Mouse (Mus musculus): Measurements from ENCODE around the gene Abcb8. TPM values are rescaled to one million over a fixed set of nuclear protein-coding genes. Genes with fewer than 3 reads are reported as not detected.

Abcb8 gene
- total RNA-seq, 1 experiment: 46.5 TPM

GRCm38 (mm10) chr5:24385887-24386550 is 7.4 kb upstream of the Abcb8 start:
- Histone ChIP-seq H3K27ac (ENCODE audit: insufficient read depth, low read depth, low read length, poor library complexity, severe bottlenecking) (no peak overlapping the region), H3K4me1 (ENCODE audit: control insufficient read depth in 2 of 2, insufficient read depth in 2 of 2, low read length in 2 of 2, poor library complexity in 1 of 2) (peaks cover 2 to 10% of the 10 kb centered on the region in 2 experiments; a peak in 1 of 4 replicates)
- no peak for DNase-seq (ENCODE audit: low read depth, low spot score)

GRCm38 (mm10) chr5:24387264-24388241 is 5.9 kb upstream of the Abcb8 start:
- H3K4me1 ChIP-seq (ENCODE audit: control insufficient read depth in 2 of 2, insufficient read depth in 2 of 2, low read length in 2 of 2, poor library complexity in 1 of 2): peaks cover 2 to 10% of the 10 kb centered on the region in 2 experiments; a peak in 1 of 4 replicates
- H3K27ac ChIP-seq (ENCODE audit: insufficient read depth, low read depth, low read length, poor library complexity, severe bottlenecking): no peak overlapping the region
- in situ Hi-C loops (cut with MboI; ENCODE audit: low sequenced_read_pairs in 2 of 2, unreplicated experiment in 2 of 2): no loop called here
- H3K9ac ChIP-seq (ENCODE audit: insufficient read depth, low read depth, low read length, poor library complexity, severe bottlenecking): peak overlapping the region; percentile 60
- peak overlapping the region; percentile 57 to 66 for H3K4me3 ChIP-seq (ENCODE audit: insufficient read depth in 1 of 2, low read depth in 1 of 2, low read length in 2 of 2, poor library complexity in 1 of 2, severe bottlenecking in 1 of 2)
- DNase-seq (ENCODE audit: low read depth, low spot score): no peak
- no peaks in the 10 kb centered on the region for H3K9me3 ChIP-seq (ENCODE audit: control insufficient read depth, insufficient read depth, low read depth, low read length)
- no peaks in the 10 kb centered on the region for H3K36me3 ChIP-seq (ENCODE audit: control insufficient read depth, insufficient read depth, low read length, poor library complexity, severe bottlenecking)
- TF ChIP-seq HCFC1 (IDR thresholded peaks at IDR 0.05; ENCODE audit: borderline replicate concordance, insufficient read depth, low read length) (peak; percentile 23; the same call in 1 of the 2 replicates), CHD2 (IDR thresholded peaks at IDR 0.05; ENCODE audit: low read depth, low read length) (no peak)

More at GRCm38 (mm10) chr5:24385887-24386550, 7.4 kb upstream of the Abcb8 start:
- no peaks in the 10 kb centered on the region for H3K9me3 ChIP-seq (ENCODE audit: control insufficient read depth, insufficient read depth, low read depth, low read length)
- in situ Hi-C loops (cut with MboI; ENCODE audit: low sequenced_read_pairs in 2 of 2, unreplicated experiment in 2 of 2): no loop called here
- no peak overlapping the region for H3K4me3 ChIP-seq (ENCODE audit: insufficient read depth in 1 of 2, low read depth in 1 of 2, low read length in 2 of 2, poor library complexity in 1 of 2, severe bottlenecking in 1 of 2)
- H3K36me3 ChIP-seq (ENCODE audit: control insufficient read depth, insufficient read depth, low read length, poor library complexity, severe bottlenecking): no peaks in the 10 kb centered on the region
- no peak overlapping the region for H3K9ac ChIP-seq (ENCODE audit: insufficient read depth, low read depth, low read length, poor library complexity, severe bottlenecking)
- TF ChIP-seq ZC3H11A (IDR thresholded peaks at IDR 0.05; ENCODE audit: borderline replicate concordance, low read depth, low read length) (no peak), CHD2 (IDR thresholded peaks at IDR 0.05; ENCODE audit: low read depth, low read length) (no peak), HCFC1 (IDR thresholded peaks at IDR 0.05; ENCODE audit: borderline replicate concordance, insufficient read depth, low read length) (no peak), MAFK (IDR thresholded peaks at IDR 0.05; ENCODE audit: insufficient read depth, low read depth, low read length) (no peak), ZNF384 (IDR thresholded peaks at IDR 0.05; ENCODE audit: low read depth, low read length) (no peak)

DNA sequence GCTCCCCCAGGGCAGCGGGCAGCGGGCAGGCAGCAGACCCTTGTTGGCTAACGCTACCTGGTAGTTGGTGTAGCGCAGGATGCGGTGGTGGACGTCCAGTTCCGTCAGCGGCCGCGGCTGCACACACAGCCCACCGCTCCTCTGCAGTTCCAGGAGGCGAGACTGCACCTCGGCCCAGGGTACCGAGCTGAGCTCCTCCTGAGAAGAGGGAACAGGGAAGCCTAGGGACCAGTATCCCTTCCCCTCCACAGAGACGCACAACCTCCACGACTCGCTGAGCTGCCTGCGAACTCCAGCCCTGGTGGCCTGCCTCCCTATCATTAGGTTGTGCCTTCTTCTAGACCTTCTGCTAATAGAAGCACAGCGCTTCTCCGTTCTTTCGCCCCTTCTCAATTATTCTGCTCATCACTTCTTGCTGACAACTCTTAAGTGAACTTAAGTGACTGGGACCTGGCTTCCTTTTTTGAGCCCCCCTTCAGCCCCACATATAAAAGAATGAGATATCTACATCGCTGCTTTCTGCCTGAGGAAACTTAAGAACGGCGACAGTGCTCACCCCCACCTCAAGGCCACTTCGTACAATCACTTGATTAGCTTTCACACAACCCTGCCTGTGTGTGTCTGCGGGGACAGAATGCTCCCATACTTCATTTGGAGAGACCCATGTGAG is 5.1 kb upstream of the Abcb8 start:
- no peak overlapping the region for H3K27ac ChIP-seq (ENCODE audit: insufficient read depth, low read depth, low read length, poor library complexity, severe bottlenecking)
- peak overlapping the region; percentile 57 to 66 for H3K4me3 ChIP-seq (ENCODE audit: insufficient read depth in 1 of 2, low read depth in 1 of 2, low read length in 2 of 2, poor library complexity in 1 of 2, severe bottlenecking in 1 of 2)
- no peak for TF ChIP-seq ZC3H11A (IDR thresholded peaks at IDR 0.05; ENCODE audit: borderline replicate concordance, low read depth, low read length)
- TF ChIP-seq HCFC1 (IDR thresholded peaks at IDR 0.05; ENCODE audit: borderline replicate concordance, insufficient read depth, low read length): no peak
- TF ChIP-seq ZNF384 (IDR thresholded peaks at IDR 0.05; ENCODE audit: low read depth, low read length): no peak
- TF ChIP-seq MAFK (IDR thresholded peaks at IDR 0.05; ENCODE audit: insufficient read depth, low read depth, low read length): no peak
- TF ChIP-seq CHD2 (IDR thresholded peaks at IDR 0.05; ENCODE audit: low read depth, low read length): no peak
- DNase-seq (ENCODE audit: low read depth, low spot score): no peak
- in situ Hi-C loops (cut with MboI; ENCODE audit: low sequenced_read_pairs in 2 of 2, unreplicated experiment in 2 of 2): no loop called here
- peaks cover 2 to 10% of the 10 kb centered on the region in 2 experiments; a peak in 1 of 4 replicates for H3K4me1 ChIP-seq (ENCODE audit: control insufficient read depth in 2 of 2, insufficient read depth in 2 of 2, low read length in 2 of 2, poor library complexity in 1 of 2)
- no peaks in the 10 kb centered on the region for H3K9me3 ChIP-seq (ENCODE audit: control insufficient read depth, insufficient read depth, low read depth, low read length)
- H3K9ac ChIP-seq (ENCODE audit: insufficient read depth, low read depth, low read length, poor library complexity, severe bottlenecking): peak overlapping the region; percentile 60
- H3K36me3 ChIP-seq (ENCODE audit: control insufficient read depth, insufficient read depth, low read length, poor library complexity, severe bottlenecking): no peaks in the 10 kb centered on the region

DNA sequence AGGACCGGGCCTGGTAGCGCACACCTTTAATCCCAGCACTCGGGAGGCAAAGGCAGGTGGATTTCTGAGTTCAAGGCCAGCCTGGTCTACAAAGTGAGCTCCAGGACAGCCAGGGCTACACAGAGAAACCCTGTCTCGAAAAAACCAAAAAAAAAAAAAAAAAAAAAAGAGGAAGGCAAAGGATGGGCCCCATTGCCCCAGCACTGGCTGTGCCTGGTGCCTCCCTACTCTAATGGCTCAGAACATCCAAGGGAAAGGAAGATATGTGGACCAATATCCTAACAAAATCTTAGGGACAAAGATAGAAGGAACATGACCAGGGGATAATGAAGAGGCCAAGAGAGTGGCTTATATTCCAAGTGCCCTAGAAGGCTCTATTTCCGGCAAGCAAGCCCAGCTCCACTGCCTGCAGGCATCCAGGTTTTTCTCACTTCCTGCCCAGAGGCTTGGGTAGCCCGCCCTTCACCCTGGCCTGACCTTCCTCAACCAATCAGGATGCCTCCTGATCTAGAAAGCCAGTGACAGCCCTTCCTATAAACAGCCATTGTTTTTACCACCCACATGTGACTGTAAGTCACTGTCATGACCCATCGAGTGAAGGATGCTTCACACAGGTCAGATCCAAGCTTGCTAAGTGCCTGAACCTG is 4.3 kb upstream of the Abcb8 start:
- Histone ChIP-seq H3K27ac (ENCODE audit: insufficient read depth, low read depth, low read length, poor library complexity, severe bottlenecking) (0 out of 2 replicates have a peak overlapping the region, but pooled peaks have one; percentile 34), H3K9me3 (ENCODE audit: control insufficient read depth, insufficient read depth, low read depth, low read length) (no peaks in the 10 kb centered on the region), H3K4me3 (ENCODE audit: insufficient read depth in 1 of 2, low read depth in 1 of 2, low read length in 2 of 2, poor library complexity in 1 of 2, severe bottlenecking in 1 of 2) (peak overlapping the region in 1 of 2 experiments; percentile 14; a peak in 1 of 4 replicates), H3K36me3 (ENCODE audit: control insufficient read depth, insufficient read depth, low read length, poor library complexity, severe bottlenecking) (no peaks in the 10 kb centered on the region), H3K9ac (ENCODE audit: insufficient read depth, low read depth, low read length, poor library complexity, severe bottlenecking) (no peak overlapping the region; the same call in 1 of the 2 replicates), H3K4me1 (ENCODE audit: control insufficient read depth in 2 of 2, insufficient read depth in 2 of 2, low read length in 2 of 2, poor library complexity in 1 of 2) (peaks cover 4 to 14% of the 10 kb centered on the region in 2 experiments; a peak in 2 of 4 replicates)
- no peak for DNase-seq (ENCODE audit: low read depth, low spot score)
- in situ Hi-C loops (cut with MboI; ENCODE audit: low sequenced_read_pairs in 2 of 2, unreplicated experiment in 2 of 2): no loop called here
- TF ChIP-seq ZC3H11A (IDR thresholded peaks at IDR 0.05; ENCODE audit: borderline replicate concordance, low read depth, low read length) (no peak), ZNF384 (IDR thresholded peaks at IDR 0.05; ENCODE audit: low read depth, low read length) (no peak), HCFC1 (IDR thresholded peaks at IDR 0.05; ENCODE audit: borderline replicate concordance, insufficient read depth, low read length) (no peak), MAFK (IDR thresholded peaks at IDR 0.05; ENCODE audit: insufficient read depth, low read depth, low read length) (no peak), CHD2 (IDR thresholded peaks at IDR 0.05; ENCODE audit: low read depth, low read length) (no peak)

All from ES-E14 (cell line).